Mouse (Mus musculus): Measurements from ENCODE around the gene Gpr157. TPM values are rescaled to one million over a fixed set of nuclear protein-coding genes. Genes with fewer than 3 reads are reported as not detected.

The Gpr157 gene
- total and polyA plus RNA-seq, 2 experiments from 2014 or later, result 0.74 to 5.4 TPM

DNA sequence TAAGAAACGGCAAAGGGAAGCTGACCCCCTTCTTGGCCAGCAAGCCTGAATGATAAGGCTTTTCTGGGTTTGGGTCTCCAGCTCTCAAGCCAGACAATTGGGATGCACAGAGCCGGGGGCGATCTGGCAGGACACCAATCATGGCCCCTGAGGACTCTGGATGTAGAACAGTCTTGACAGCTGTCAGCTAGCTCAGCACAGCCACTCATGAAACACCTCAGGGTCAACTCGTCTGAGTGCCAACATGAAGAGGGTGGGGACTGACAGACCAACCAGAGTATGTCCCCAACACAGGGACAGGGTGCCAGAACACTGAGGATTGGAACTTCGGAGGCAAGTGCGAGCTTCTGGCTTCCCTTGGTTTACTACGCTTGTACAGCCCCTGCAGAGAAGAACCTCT lies 7.9 kb upstream of the Gpr157 start:
- Histone ChIP-seq H3K27ac (no peak overlapping the region), H3K4me3 (ENCODE audit: low read length) (no peak overlapping the region), H3K27me3 (ENCODE audit: insufficient read depth, low read length) (no peaks in the 10 kb centered on the region), H3K4me1 (ENCODE audit: insufficient read depth, low read length) (no peaks in the 10 kb centered on the region), H3K9ac (replicated peaks; ENCODE audit: low read length) (no peak overlapping the region), H3K36me3 (ENCODE audit: insufficient read depth, low read length) (no peaks in the 10 kb centered on the region), H3K4me2 (ENCODE audit: low read depth, low read length) (no peak overlapping the region), H3K9me3 (ENCODE audit: low read length) (no peaks in the 10 kb centered on the region)
- 55% methylated on average over 7 of the region's 7 CpGs for WGBS
- no peak for TF ChIP-seq CTCF (IDR thresholded peaks at IDR 0.05; ENCODE audit: low read depth)
- DNase-seq (ENCODE audit: low spot score) (peak; percentile 23), ATAC-seq (no peak)

DNA sequence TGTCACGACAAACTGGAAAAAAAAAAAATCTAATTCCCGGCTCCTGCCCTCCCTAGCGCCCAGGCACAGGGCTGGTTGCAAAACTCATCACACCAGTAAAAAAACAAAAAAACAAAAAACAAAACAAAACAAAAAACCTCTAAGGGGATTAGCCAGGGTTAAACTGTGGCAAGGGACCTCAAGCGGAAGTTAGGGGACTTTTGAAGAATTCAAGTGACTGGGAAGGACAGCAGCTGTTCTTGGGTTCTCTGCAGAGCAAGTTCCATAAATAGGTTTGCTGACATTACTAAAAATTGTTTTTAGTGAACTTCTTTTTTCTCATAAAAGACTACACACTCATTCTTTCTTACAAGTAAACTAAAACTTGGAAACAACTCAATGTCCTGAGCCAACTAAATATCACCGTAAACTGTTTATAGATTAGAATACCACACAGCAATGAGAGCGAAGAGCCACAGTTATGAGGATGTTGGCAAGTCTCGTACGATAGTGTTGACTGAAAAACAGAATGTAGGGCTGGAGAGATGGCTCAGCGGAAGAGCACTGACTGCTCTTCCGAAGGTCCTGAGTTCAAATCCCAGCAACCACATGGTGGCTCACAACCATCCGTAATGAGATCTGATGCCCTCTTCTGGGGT lies 6.7 kb upstream of the Gpr157 start:
- H3K4me3 ChIP-seq (ENCODE audit: low read length), result no peak overlapping the region
- H3K27ac ChIP-seq, result no peak overlapping the region
- no peak overlapping the region for H3K9ac ChIP-seq (replicated peaks; ENCODE audit: low read length)
- no peak for DNase-seq (ENCODE audit: low spot score)
- H3K4me2 ChIP-seq (ENCODE audit: low read depth, low read length), result no peak overlapping the region
- no peaks in the 10 kb centered on the region for H3K9me3 ChIP-seq (ENCODE audit: low read length)
- no peak for TF ChIP-seq CTCF (IDR thresholded peaks at IDR 0.05; ENCODE audit: low read depth)
- WGBS, result 86% methylated on average over 11 of the region's 11 CpGs
- no peaks in the 10 kb centered on the region for H3K36me3 ChIP-seq (ENCODE audit: insufficient read depth, low read length)
- H3K27me3 ChIP-seq (ENCODE audit: insufficient read depth, low read length), result no peaks in the 10 kb centered on the region
- H3K4me1 ChIP-seq (ENCODE audit: insufficient read depth, low read length), result no peaks in the 10 kb centered on the region
- ATAC-seq, result no peak

DNA sequence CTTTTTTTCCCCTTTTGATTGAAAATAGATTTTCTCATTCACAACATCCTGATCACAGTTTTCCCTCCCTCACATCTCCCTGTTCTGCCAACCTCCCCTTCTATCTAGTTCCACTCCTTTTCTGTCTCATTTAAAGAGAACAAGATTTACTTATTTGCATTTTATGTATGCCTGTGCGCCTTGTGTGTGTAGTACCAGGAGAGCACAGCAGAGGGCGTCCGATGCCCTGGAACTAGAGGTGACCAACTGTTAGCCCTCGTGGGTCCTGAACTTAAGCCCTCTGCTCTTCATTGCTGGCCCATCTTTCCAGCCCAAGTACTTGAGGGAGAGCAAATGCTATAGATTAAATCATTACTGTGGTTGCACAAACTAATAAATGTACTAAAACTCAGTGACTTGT lies 1.8 kb upstream of the Gpr157 start:
- WGBS, result 73% methylated on average over 4 of the region's 4 CpGs
- no peak for ATAC-seq
- no peak overlapping the region for H3K4me2 ChIP-seq (ENCODE audit: low read depth, low read length)
- H3K9me3 ChIP-seq (ENCODE audit: low read length), result no peaks in the 10 kb centered on the region
- H3K4me1 ChIP-seq (ENCODE audit: insufficient read depth, low read length), result peaks cover 6% of the 10 kb centered on the region; the same call in 1 of the 2 replicates
- no peak overlapping the region for H3K27ac ChIP-seq
- no peaks in the 10 kb centered on the region for H3K36me3 ChIP-seq (ENCODE audit: insufficient read depth, low read length)
- TF ChIP-seq CTCF (IDR thresholded peaks at IDR 0.05; ENCODE audit: low read depth), result peak; percentile 48
- DNase-seq (ENCODE audit: low spot score), result no peak
- no peak overlapping the region for H3K4me3 ChIP-seq (ENCODE audit: low read length)
- H3K9ac ChIP-seq (replicated peaks; ENCODE audit: low read length), result no peak overlapping the region
- H3K27me3 ChIP-seq (ENCODE audit: insufficient read depth, low read length), result no peaks in the 10 kb centered on the region

GRCm38 (mm10) chr4:150086841-150087160 lies 364 bp upstream of the Gpr157 start:
- Histone ChIP-seq H3K4me2 (ENCODE audit: low read depth, low read length) (peak overlapping the region; percentile 98), H3K9ac (replicated peaks; ENCODE audit: low read length) (peak overlapping the region; percentile 52; the same call in 1 of the 2 replicates), H3K9me3 (ENCODE audit: low read length) (no peaks in the 10 kb centered on the region), H3K4me1 (ENCODE audit: insufficient read depth, low read length) (peaks cover 6% of the 10 kb centered on the region; the same call in 1 of the 2 replicates), H3K27me3 (ENCODE audit: insufficient read depth, low read length) (no peaks in the 10 kb centered on the region), H3K36me3 (ENCODE audit: insufficient read depth, low read length) (no peaks in the 10 kb centered on the region), H3K4me3 (ENCODE audit: low read length) (peak overlapping the region; percentile 57), H3K27ac (peak overlapping the region; percentile 60; the same call in 1 of the 2 replicates)
- TF ChIP-seq CTCF (IDR thresholded peaks at IDR 0.05; ENCODE audit: low read depth), result no peak
- WGBS, result 4% methylated on average over 7 of the region's 7 CpGs
- no peak for ATAC-seq
- DNase-seq (ENCODE audit: low spot score), result no peak

DNA sequence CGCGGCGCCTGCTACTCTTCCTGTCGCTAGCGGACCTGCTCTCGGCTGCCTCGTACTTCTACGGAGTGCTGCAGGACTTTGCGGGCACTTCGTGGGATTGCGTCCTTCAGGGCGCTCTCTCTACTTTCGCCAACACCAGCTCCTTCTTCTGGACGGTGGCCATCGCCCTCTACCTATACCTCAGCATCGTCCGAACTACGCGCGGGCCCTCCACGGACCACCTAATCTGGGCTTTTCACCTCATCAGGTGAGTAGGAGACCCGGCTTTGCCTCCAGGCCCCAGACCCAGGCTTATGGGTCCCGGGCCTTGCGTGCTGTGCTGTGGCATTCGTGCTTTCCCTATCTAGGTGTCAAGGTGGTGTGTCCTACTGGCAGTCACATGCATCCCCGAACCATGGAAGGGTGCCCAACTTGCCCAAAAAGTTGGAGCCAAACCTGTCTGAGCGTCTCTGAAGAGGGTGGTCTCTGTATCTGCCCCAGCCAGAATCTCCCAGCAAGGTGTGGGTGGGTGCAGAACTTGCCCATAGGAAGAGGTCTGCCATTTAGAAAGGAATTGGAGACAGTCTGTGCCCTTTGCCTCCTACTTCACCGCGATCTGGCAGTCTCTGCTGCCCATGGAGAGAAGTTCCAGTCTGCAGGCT lies 845 bp downstream of the Gpr157 start:
- Histone ChIP-seq H3K4me3 (ENCODE audit: low read length) (peak overlapping the region; percentile 57), H3K9ac (replicated peaks; ENCODE audit: low read length) (peak overlapping the region; percentile 52), H3K27me3 (ENCODE audit: insufficient read depth, low read length) (no peaks in the 10 kb centered on the region), H3K27ac (peak overlapping the region; percentile 60; the same call in 1 of the 2 replicates), H3K9me3 (ENCODE audit: low read length) (no peaks in the 10 kb centered on the region), H3K36me3 (ENCODE audit: insufficient read depth, low read length) (no peaks in the 10 kb centered on the region), H3K4me2 (ENCODE audit: low read depth, low read length) (peak overlapping the region; percentile 98), H3K4me1 (ENCODE audit: insufficient read depth, low read length) (peaks cover 6% of the 10 kb centered on the region; the same call in 1 of the 2 replicates)
- DNase-seq (ENCODE audit: low spot score) (no peak), ATAC-seq (no peak)
- 17% methylated on average over 29 of the region's 29 CpGs for WGBS
- TF ChIP-seq CTCF (IDR thresholded peaks at IDR 0.05; ENCODE audit: low read depth), result no peak

DNA sequence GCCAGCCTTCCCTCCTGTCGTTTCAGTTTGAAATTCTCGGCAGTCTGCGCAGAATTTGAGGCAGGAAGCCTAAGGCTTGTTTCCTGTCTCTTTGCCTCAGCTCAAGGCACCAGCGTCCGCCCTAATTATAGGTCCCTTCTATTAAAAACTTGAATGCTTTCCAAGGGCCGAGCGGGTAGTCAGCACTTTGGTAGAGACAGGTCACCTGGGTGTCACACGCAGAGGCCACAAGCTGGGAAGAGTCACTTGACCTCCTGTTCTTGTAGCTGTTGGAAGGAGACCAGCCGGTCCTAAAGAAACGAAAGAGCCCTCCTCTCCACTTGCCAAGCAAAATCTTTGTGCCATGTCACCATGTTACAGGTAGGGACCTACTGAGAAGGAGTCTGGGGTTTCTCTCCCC lies 2.0 kb downstream of the Gpr157 start:
- DNase-seq (ENCODE audit: low spot score) (no peak), ATAC-seq (no peak)
- 71% methylated on average over 10 of the region's 10 CpGs for WGBS

More for the DNA sequence above, 2.0 kb downstream of the Gpr157 start:
- H3K4me3 ChIP-seq (ENCODE audit: low read length), result no peak overlapping the region
- no peak overlapping the region for H3K4me2 ChIP-seq (ENCODE audit: low read depth, low read length)
- H3K27ac ChIP-seq, result no peak overlapping the region
- H3K9me3 ChIP-seq (ENCODE audit: low read length), result no peaks in the 10 kb centered on the region
- H3K9ac ChIP-seq (replicated peaks; ENCODE audit: low read length), result no peak overlapping the region
- H3K36me3 ChIP-seq (ENCODE audit: insufficient read depth, low read length), result no peaks in the 10 kb centered on the region
- peaks cover 6% of the 10 kb centered on the region; the same call in 1 of the 2 replicates for H3K4me1 ChIP-seq (ENCODE audit: insufficient read depth, low read length)
- no peaks in the 10 kb centered on the region for H3K27me3 ChIP-seq (ENCODE audit: insufficient read depth, low read length)
- no peak for TF ChIP-seq CTCF (IDR thresholded peaks at IDR 0.05; ENCODE audit: low read depth)
